Mouse (Mus musculus): ENCODE measurements around the gene Fam129a.

DNA sequence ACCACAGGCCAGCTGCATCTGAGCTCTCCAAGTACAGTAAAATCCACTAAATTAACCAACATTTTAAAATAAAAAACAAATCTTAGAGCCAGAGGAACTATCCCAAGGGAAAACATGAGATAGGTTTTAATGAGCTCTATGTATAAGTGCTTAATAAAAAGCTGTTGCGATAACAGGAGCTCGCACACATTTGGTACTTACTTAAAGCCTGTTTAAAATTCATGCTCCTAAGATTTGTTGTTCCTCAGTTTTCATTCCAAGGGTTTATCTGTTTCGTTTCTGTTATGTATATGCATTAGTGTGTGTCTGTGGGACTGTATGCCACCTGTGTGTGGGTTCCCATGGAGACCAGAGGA lies 135.4 kb downstream of the Fam129a start:
- no peak for TF ChIP-seq CTCF (IDR thresholded peaks at IDR 0.05)
- TF ChIP-seq EP300 (IDR thresholded peaks at IDR 0.05), result no peak

Measured in lung, postnatal 0 days (tissue).